Mouse (Mus musculus) testis, postnatal 14 days (tissue): ENCODE measurements around the gene Ccr7.

ENCODE experiments used
- DNase-seq: peaks from one replicate; pipeline ENCODE4 v3.0.0; 2021; ENCODE audit warnings: low spot score

Ccr7 gene

DNA sequence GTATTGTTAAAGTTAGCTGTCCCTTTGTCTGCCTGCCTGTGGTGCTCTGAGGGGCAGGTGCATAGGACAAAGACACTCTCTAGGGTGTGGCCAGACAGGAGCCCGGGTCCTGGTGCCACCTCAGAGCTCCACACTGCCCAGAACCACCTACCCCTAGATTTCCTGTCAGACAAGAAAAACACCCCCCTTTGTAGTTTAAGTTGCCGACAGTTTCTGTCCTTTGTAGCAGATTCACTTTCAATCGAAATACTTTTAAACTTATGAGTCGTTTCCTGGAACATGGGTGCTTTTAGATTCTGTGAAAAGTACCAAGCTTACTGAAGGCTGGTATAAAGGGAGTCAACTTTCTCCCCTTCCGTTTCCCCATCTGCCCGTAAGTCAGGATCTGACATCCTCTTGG is 38.9 kb downstream of the Ccr7 start:
- DNase-seq, result no peak

DNA sequence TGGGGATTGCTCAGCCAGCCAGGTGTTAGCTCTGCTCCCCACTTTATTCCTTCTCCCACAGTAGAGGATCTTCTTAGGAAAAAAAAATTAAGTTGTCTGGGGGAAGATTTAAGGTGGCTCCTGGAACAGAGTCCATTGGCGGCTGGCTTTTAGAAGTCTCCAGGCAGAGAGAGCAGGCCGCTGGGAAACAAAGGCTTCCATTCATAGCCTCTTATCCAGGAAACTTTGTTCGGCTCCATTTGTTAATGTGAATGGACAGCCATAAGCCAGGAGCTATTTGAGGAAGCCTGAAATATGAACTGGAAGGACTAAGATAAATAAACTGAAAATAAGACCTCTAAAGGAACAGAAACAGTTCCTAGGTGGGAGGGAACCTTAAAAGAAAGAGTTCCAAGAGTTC is 41.8 kb downstream of the Ccr7 start:
- no peak for DNase-seq

DNA sequence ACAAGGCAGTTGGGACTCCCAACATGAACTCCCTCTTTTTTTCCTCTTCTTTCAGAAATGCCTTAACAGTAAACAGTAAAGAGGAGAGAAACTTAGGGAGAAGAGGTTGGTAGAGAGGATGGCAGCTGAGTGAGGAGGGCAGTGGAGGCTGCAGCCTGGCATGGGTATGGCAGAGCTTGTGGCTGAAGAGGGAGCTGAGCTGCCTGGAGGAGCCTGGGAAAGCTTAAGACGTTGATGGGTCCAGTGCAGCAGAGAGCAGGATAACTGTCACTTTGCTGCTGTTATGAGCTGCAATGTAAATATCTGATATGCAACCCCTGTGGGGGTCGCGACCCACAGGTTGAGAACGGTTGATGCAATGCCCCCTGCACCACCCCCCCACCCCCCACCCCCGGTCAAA is 42.2 kb downstream of the Ccr7 start:
- no peak for DNase-seq

GRCm38 (mm10) chr11:99111631-99112030 is 43.2 kb downstream of the Ccr7 start:
- no peak for DNase-seq

- DNase-seq, result no peak
Measured at GRCm38 (mm10) chr11:99111155-99111554, 43.7 kb downstream of the Ccr7 start.

GRCm38 (mm10) chr11:99110370-99111110 is 44.3 kb downstream of the Ccr7 start:
- no peak for DNase-seq

DNA sequence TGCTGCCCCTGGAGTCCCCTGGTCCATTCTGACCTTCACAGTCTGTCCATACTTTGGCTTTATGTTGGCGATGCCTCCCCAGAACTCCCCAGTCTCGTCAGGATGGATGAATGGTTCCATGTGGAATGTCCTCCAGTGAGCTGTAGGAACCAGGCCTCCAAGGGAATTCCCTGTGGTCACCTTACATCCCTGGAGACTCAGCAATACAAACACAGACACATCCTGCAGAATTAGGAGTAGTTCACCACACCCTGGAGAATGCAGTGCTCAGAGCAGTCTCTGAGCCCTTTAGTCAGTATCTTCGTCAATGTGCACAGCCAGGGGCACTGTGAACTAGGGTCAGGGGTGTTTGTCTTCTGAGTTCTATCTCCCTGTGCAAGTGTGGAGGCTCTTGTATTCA is 46.6 kb downstream of the Ccr7 start:
- DNase-seq, result no peak

- DNase-seq, result no peak
Measured at GRCm38 (mm10) chr11:99105981-99106726, 48.7 kb downstream of the Ccr7 start.

GRCm38 (mm10) chr11:99104609-99105410 is 50.1 kb downstream of the Ccr7 start:
- no peak for DNase-seq

- DNase-seq, result no peak
Measured at GRCm38 (mm10) chr11:99102575-99103270, 52.2 kb downstream of the Ccr7 start.

DNA sequence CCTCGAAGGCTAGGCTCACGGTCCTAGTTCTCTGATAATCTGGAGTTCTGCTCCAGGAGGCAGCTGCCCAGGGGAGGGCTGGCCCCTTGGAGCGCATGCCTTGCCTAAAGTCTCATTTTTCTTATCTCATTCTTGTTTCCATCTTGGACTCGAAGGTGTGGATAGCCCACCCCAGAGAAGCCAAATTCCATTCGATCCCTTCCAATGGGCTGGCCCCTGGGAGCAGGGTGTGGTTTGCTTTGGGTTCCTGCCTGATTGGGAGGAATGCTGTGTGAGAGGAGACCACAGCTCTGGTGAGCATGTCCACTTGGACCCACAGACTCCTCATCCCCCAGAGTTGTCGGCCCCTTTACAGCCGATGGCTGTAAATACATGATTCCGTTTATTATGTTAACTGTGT is 53.2 kb downstream of the Ccr7 start:
- no peak for DNase-seq

- DNase-seq, result no peak
Measured at GRCm38 (mm10) chr11:99100215-99100614, 54.7 kb downstream of the Ccr7 start.

DNA sequence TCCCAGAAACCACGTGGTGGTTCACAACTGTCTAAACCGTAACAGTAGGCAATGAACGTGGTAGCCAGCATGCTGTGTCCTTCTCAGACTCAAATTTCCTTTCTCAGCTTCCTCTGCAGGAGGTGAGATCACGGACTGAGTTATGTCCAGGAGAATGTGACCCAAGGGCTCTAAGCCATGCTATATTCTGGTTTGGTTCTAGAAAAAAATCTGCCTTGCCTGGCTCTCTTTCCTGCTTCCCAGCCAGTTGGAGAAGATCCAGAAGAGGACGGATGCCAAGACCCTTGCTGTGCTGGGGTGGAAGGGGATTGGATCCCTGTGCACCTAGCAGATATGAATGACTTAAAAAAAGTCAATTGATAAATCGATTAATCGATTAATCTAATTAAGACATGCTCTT is 55.4 kb downstream of the Ccr7 start:
- DNase-seq, result no peak

GRCm38 (mm10) chr11:99098924-99099323 is 56.0 kb downstream of the Ccr7 start:
- DNase-seq, result no peak

DNA sequence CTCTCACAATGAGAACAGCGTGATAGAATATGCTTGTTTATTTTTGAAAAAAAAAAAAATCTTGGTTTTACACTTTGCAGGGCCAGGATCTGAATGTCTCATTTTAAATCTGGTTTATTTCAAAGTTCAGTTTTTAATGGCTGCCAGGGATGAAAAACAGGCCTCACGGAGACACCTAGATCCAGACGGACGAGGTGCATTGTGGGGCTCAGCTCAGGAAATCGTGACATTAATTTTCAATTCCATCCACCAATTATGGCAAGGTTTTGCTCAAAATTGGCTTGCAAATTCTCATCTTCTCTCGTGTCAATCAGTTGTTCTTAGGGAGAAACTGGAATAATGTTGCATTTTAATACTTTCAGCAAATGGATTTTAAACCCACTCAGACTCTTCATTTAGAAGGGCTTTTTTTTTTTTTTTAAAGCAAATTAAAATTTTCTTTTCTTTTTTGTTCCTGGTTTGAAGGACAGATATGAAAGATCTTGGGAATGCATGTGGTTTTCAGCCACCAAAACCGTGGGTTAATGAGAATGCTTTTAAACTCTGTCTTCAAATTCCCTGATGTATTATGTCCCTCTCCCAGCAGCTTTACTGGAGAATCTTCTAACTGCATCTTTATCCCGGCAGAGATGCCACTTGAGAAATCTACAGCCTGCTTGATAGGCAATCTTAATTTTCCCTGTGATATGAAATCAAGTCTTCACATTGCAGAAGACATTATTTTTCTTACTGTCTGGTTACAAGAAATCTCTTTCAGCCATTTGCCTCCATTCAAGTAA is 57.7 kb downstream of the Ccr7 start:
- no peak for DNase-seq

GRCm38 (mm10) chr11:99096417-99096816 is 58.5 kb downstream of the Ccr7 start:
- no peak for DNase-seq

- DNase-seq, result no peak
Measured at GRCm38 (mm10) chr11:99095759-99096158, 59.1 kb downstream of the Ccr7 start.

GRCm38 (mm10) chr11:99094911-99095676 is 59.8 kb downstream of the Ccr7 start:
- no peak for DNase-seq
